Mouse (Mus musculus) bone marrow macrophage, adult 2 months (primary cell): ENCODE data around the gene Amh.

Source experiments
- CTCF ChIP-seq: IDR thresholded peaks from 2 replicates; pipeline ENCODE4 v1.5.1; 2012; ENCODE audit warnings: low read depth, mild to moderate bottlenecking, low read length, moderate library complexity
- POLR2A ChIP-seq: IDR thresholded peaks from 2 replicates; pipeline ENCODE4 v1.6.1; 2012; ENCODE audit warnings: mild to moderate bottlenecking, low read depth, low read length, borderline replicate concordance

- TF ChIP-seq CTCF (no peak), POLR2A (no peak)
Measured at GRCm38 (mm10) chr10:80814800-80815199, 9.8 kb downstream of the Amh start.
